Mouse (Mus musculus): ENCODE measurements around the gene BC049352. TPM values are rescaled to one million over a fixed set of nuclear protein-coding genes. Genes with fewer than 3 reads are reported as not detected.

The BC049352 gene
- polyA plus RNA-seq, 1 experiment: not detected

GRCm38 (mm10) chr9:45236744-45237143, 54.9 kb downstream of the BC049352 start:
- H3K27me3 ChIP-seq (ENCODE audit: control insufficient read depth, insufficient read depth, insufficient read length): no peaks in the 10 kb centered on the region
- no peaks in the 10 kb centered on the region for H3K36me3 ChIP-seq (ENCODE audit: control insufficient read depth, insufficient read depth)
- H3K79me2 ChIP-seq (ENCODE audit: control insufficient read depth, insufficient read depth): no peaks in the 10 kb centered on the region
- no peaks in the 10 kb centered on the region for H3K79me3 ChIP-seq (ENCODE audit: low read depth)
- H3ac ChIP-seq (ENCODE audit: control insufficient read depth, insufficient read length, low read depth): no peak overlapping the region
- no peak overlapping the region for H3K4me3 ChIP-seq (ENCODE audit: insufficient read depth, poor library complexity, severe bottlenecking)
- TF ChIP-seq CTCF (IDR thresholded peaks at IDR 0.05; ENCODE audit: control insufficient read depth, insufficient read depth, insufficient read length): no peak
- TF ChIP-seq CEBPB (IDR thresholded peaks at IDR 0.05; ENCODE audit: low read depth): no peak
- TF ChIP-seq MAX (IDR thresholded peaks at IDR 0.05): no peak
- no peak for TF ChIP-seq MYOG (IDR thresholded peaks at IDR 0.05; ENCODE audit: control insufficient read depth, extremely low read depth, insufficient read length)
- no peak for TF ChIP-seq USF1 (IDR thresholded peaks at IDR 0.05; ENCODE audit: low read depth)
- no peak for TF ChIP-seq MYOD1 (IDR thresholded peaks at IDR 0.05; ENCODE audit: control insufficient read depth, insufficient read length, low read depth)
- TF ChIP-seq FOSL1 (IDR thresholded peaks at IDR 0.05; ENCODE audit: insufficient read depth, low read length, poor library complexity, severe bottlenecking): no peak

- TF ChIP-seq MYOD1 (IDR thresholded peaks at IDR 0.05; ENCODE audit: control insufficient read depth, insufficient read length, low read depth) (no peak), FOSL1 (IDR thresholded peaks at IDR 0.05; ENCODE audit: insufficient read depth, low read length, poor library complexity, severe bottlenecking) (no peak), MAX (IDR thresholded peaks at IDR 0.05) (no peak)
- Histone ChIP-seq H3K36me3 (ENCODE audit: control insufficient read depth, insufficient read depth) (no peaks in the 10 kb centered on the region), H3K79me3 (ENCODE audit: low read depth) (no peaks in the 10 kb centered on the region), H3K27me3 (ENCODE audit: control insufficient read depth, insufficient read depth, insufficient read length) (peaks cover 4% of the 10 kb centered on the region), H3K79me2 (ENCODE audit: control insufficient read depth, insufficient read depth) (no peaks in the 10 kb centered on the region), H3ac (ENCODE audit: control insufficient read depth, insufficient read length, low read depth) (no peak overlapping the region), H3K4me3 (ENCODE audit: insufficient read depth, poor library complexity, severe bottlenecking) (no peak overlapping the region)
These were observed 59.6 kb downstream of the BC049352 start for GRCm38 (mm10) chr9:45241397-45241796.

GRCm38 (mm10) chr9:45245432-45245831, 63.6 kb downstream of the BC049352 start:
- H3ac ChIP-seq (ENCODE audit: control insufficient read depth, insufficient read length, low read depth): no peak overlapping the region
- no peak overlapping the region for H3K4me3 ChIP-seq (ENCODE audit: insufficient read depth, poor library complexity, severe bottlenecking)
- H3K27me3 ChIP-seq (ENCODE audit: control insufficient read depth, insufficient read depth, insufficient read length): peaks cover 11% of the 10 kb centered on the region
- no peaks in the 10 kb centered on the region for H3K36me3 ChIP-seq (ENCODE audit: control insufficient read depth, insufficient read depth)
- TF ChIP-seq MYOG (IDR thresholded peaks at IDR 0.05; ENCODE audit: control insufficient read depth, extremely low read depth, insufficient read length) (no peak), MYOD1 (IDR thresholded peaks at IDR 0.05; ENCODE audit: control insufficient read depth, insufficient read length, low read depth) (no peak), FOSL1 (IDR thresholded peaks at IDR 0.05; ENCODE audit: insufficient read depth, low read length, poor library complexity, severe bottlenecking) (no peak), USF1 (IDR thresholded peaks at IDR 0.05; ENCODE audit: low read depth) (no peak)
- H3K79me3 ChIP-seq (ENCODE audit: low read depth): no peaks in the 10 kb centered on the region
- no peaks in the 10 kb centered on the region for H3K79me2 ChIP-seq (ENCODE audit: control insufficient read depth, insufficient read depth)

GRCm38 (mm10) chr9:45246060-45246459, 64.3 kb downstream of the BC049352 start:
- TF ChIP-seq USF1 (IDR thresholded peaks at IDR 0.05; ENCODE audit: low read depth) (no peak), CEBPB (IDR thresholded peaks at IDR 0.05; ENCODE audit: low read depth) (no peak), FOSL1 (IDR thresholded peaks at IDR 0.05; ENCODE audit: insufficient read depth, low read length, poor library complexity, severe bottlenecking) (no peak), MYOD1 (IDR thresholded peaks at IDR 0.05; ENCODE audit: control insufficient read depth, insufficient read length, low read depth) (no peak), MYOG (IDR thresholded peaks at IDR 0.05; ENCODE audit: control insufficient read depth, extremely low read depth, insufficient read length) (no peak), MAX (IDR thresholded peaks at IDR 0.05) (no peak), CTCF (IDR thresholded peaks at IDR 0.05; ENCODE audit: control insufficient read depth, insufficient read depth, insufficient read length) (no peak)
- H3K79me2 ChIP-seq (ENCODE audit: control insufficient read depth, insufficient read depth): no peaks in the 10 kb centered on the region

GRCm38 (mm10) chr9:45247536-45247935, 65.7 kb downstream of the BC049352 start:
- H3K36me3 ChIP-seq (ENCODE audit: control insufficient read depth, insufficient read depth): no peaks in the 10 kb centered on the region
- H3K4me3 ChIP-seq (ENCODE audit: insufficient read depth, poor library complexity, severe bottlenecking): no peak overlapping the region
- no peak for TF ChIP-seq CTCF (IDR thresholded peaks at IDR 0.05; ENCODE audit: control insufficient read depth, insufficient read depth, insufficient read length)
- no peak for TF ChIP-seq MAX (IDR thresholded peaks at IDR 0.05)
- no peak for TF ChIP-seq USF1 (IDR thresholded peaks at IDR 0.05; ENCODE audit: low read depth)
- TF ChIP-seq FOSL1 (IDR thresholded peaks at IDR 0.05; ENCODE audit: insufficient read depth, low read length, poor library complexity, severe bottlenecking): no peak
- TF ChIP-seq MYOG (IDR thresholded peaks at IDR 0.05; ENCODE audit: control insufficient read depth, extremely low read depth, insufficient read length): no peak
- TF ChIP-seq MYOD1 (IDR thresholded peaks at IDR 0.05; ENCODE audit: control insufficient read depth, insufficient read length, low read depth): no peak
- TF ChIP-seq CEBPB (IDR thresholded peaks at IDR 0.05; ENCODE audit: low read depth): no peak

More at GRCm38 (mm10) chr9:45246060-45246459, 64.3 kb downstream of the BC049352 start:
- Histone ChIP-seq H3K36me3 (ENCODE audit: control insufficient read depth, insufficient read depth) (no peaks in the 10 kb centered on the region), H3ac (ENCODE audit: control insufficient read depth, insufficient read length, low read depth) (no peak overlapping the region), H3K79me3 (ENCODE audit: low read depth) (no peaks in the 10 kb centered on the region), H3K27me3 (ENCODE audit: control insufficient read depth, insufficient read depth, insufficient read length) (peaks cover 17% of the 10 kb centered on the region), H3K4me3 (ENCODE audit: insufficient read depth, poor library complexity, severe bottlenecking) (no peak overlapping the region)

GRCm38 (mm10) chr9:45250306-45250705, 68.5 kb downstream of the BC049352 start:
- no peak overlapping the region for H3K4me3 ChIP-seq (ENCODE audit: insufficient read depth, poor library complexity, severe bottlenecking)
- H3K79me2 ChIP-seq (ENCODE audit: control insufficient read depth, insufficient read depth): no peaks in the 10 kb centered on the region
- H3K36me3 ChIP-seq (ENCODE audit: control insufficient read depth, insufficient read depth): no peaks in the 10 kb centered on the region
- TF ChIP-seq MYOD1 (IDR thresholded peaks at IDR 0.05; ENCODE audit: control insufficient read depth, insufficient read length, low read depth): no peak
- TF ChIP-seq MYOG (IDR thresholded peaks at IDR 0.05; ENCODE audit: control insufficient read depth, extremely low read depth, insufficient read length): no peak
- TF ChIP-seq MAX (IDR thresholded peaks at IDR 0.05): no peak
- no peak for TF ChIP-seq CTCF (IDR thresholded peaks at IDR 0.05; ENCODE audit: control insufficient read depth, insufficient read depth, insufficient read length)
- TF ChIP-seq FOSL1 (IDR thresholded peaks at IDR 0.05; ENCODE audit: insufficient read depth, low read length, poor library complexity, severe bottlenecking): no peak
- H3K79me3 ChIP-seq (ENCODE audit: low read depth): no peaks in the 10 kb centered on the region
- H3K27me3 ChIP-seq (ENCODE audit: control insufficient read depth, insufficient read depth, insufficient read length): peaks cover 22% of the 10 kb centered on the region
- no peak overlapping the region for H3ac ChIP-seq (ENCODE audit: control insufficient read depth, insufficient read length, low read depth)

More at GRCm38 (mm10) chr9:45247536-45247935, 65.7 kb downstream of the BC049352 start:
- peaks cover 22% of the 10 kb centered on the region for H3K27me3 ChIP-seq (ENCODE audit: control insufficient read depth, insufficient read depth, insufficient read length)
- no peaks in the 10 kb centered on the region for H3K79me3 ChIP-seq (ENCODE audit: low read depth)
- no peaks in the 10 kb centered on the region for H3K79me2 ChIP-seq (ENCODE audit: control insufficient read depth, insufficient read depth)
- H3ac ChIP-seq (ENCODE audit: control insufficient read depth, insufficient read length, low read depth): no peak overlapping the region
